Mouse (Mus musculus) heart, embryonic 14.5 days (tissue): ENCODE measurements at regions not wholly inside any gene's neighbourhood (a gene's known extent, or its start where the extent isn't known, plus 50 kb on each side); places are given as distances from the start of the nearest gene placed in this dataset.
A peak's percentile ranks its signal among the peaks of the same experiment; 100 is the strongest.

Experiments
- ATAC-seq: fragments of 200-750 bp; cut with Nextera tagmentation; 2 replicates; pipeline ENCODE4 v1.8.0; 2017; ENCODE audit warnings: low read depth, moderate TSS enrichment; ENCODE audit not compliant: insufficient number of reproducible peaks, insufficient read depth, low FRiP score
- H3K27ac ChIP-seq, 2 experiments: fragments of 200-500 bp in 1 of 2; fragments of 300-500 bp in 1 of 2; sonication (generic) in 1 of 2; replicated peaks in 1 of 2; 2 replicates each; pipeline ENCODE4 v1.5.1; 2012 to 2014; ENCODE audit warnings: low read depth in 2 of 2, low read length in 2 of 2, control low read depth in 1 of 2, mild to moderate bottlenecking in 1 of 2, mixed read lengths in 1 of 2; ENCODE audit not compliant: control insufficient read depth in 1 of 2, insufficient read depth in 1 of 2
- H3K27me3 ChIP-seq: fragments of 300-500 bp; sonication (generic); 2 replicates; pipeline ENCODE4 v1.6.1; 2014; ENCODE audit warnings: mild to moderate bottlenecking, low read length, control low read depth; ENCODE audit not compliant: control insufficient read depth, insufficient read depth
- H3K36me3 ChIP-seq: fragments of 300-500 bp; sonication (generic); 2 replicates; pipeline ENCODE4 v1.6.1; 2014; ENCODE audit warnings: mild to moderate bottlenecking, control low read depth, low read length, mixed read lengths; ENCODE audit not compliant: control insufficient read depth, insufficient read depth
- H3K4me1 ChIP-seq, 2 experiments: fragments of 200-500 bp in 1 of 2; fragments of 300-500 bp in 1 of 2; sonication (generic) in 1 of 2; 2 replicates each; pipeline ENCODE4 v1.6.1; 2012 to 2014; ENCODE audit warnings: low read length in 2 of 2, control low read depth in 1 of 2, mixed read lengths in 1 of 2; ENCODE audit not compliant: control insufficient read depth in 2 of 2, insufficient read depth in 2 of 2
- H3K4me2 ChIP-seq: fragments of 300-500 bp; sonication (generic); 2 replicates; pipeline ENCODE4 v1.6.1; 2014; ENCODE audit warnings: mild to moderate bottlenecking, low read length
- H3K4me3 ChIP-seq, 2 experiments: fragments of 200-500 bp in 1 of 2; fragments of 300-500 bp in 1 of 2; sonication (generic) in 1 of 2; 2 replicates each; pipeline ENCODE4 v1.5.1; 2012 to 2014; ENCODE audit warnings: low read length in 2 of 2, mild to moderate bottlenecking in 2 of 2, control low read depth in 1 of 2, low read depth in 1 of 2, moderate library complexity in 1 of 2; ENCODE audit not compliant: control insufficient read depth in 1 of 2, insufficient read depth in 1 of 2
- H3K9ac ChIP-seq: fragments of 300-500 bp; sonication (generic); 2 replicates; pipeline ENCODE4 v1.6.1; 2014; ENCODE audit warnings: mild to moderate bottlenecking, low read length
- H3K9me3 ChIP-seq: fragments of 300-500 bp; sonication (generic); 2 replicates; pipeline ENCODE4 v1.6.1; 2016; ENCODE audit warnings: low read length, control low read depth; ENCODE audit not compliant: control insufficient read depth
- WGBS: fragments of 180-500 bp; shearing (Covaris S2); extraction: QIAGEN DNeasy Blood & Tissue Kit; methylation state at CpG from one replicate; pipeline ENCODE4 v1.1.7; 2014; 5-methylcytosine and 5-hydroxymethylcytosine counted together

GRCm38 (mm10) chr15:67039421-67039907, 538.8 kb upstream of the Lrrc6 start:
- Histone ChIP-seq H3K9ac (peak overlapping the region; percentile 75), H3K4me1 (peaks cover 19 to 25% of the 10 kb centered on the region in 2 experiments), H3K36me3 (no peaks in the 10 kb centered on the region), H3K9me3 (no peaks in the 10 kb centered on the region), H3K27ac (peak overlapping the region; percentile 58 to 78), H3K27me3 (no peaks in the 10 kb centered on the region), H3K4me2 (peak overlapping the region; percentile 73), H3K4me3 (peak overlapping the region; percentile 41 to 44)
- ATAC-seq: peak; percentile 87
- WGBS: 3% methylated on average over 16 of the region's 16 CpGs

- 74% methylated on average over 4 of the region's 4 CpGs for WGBS
- no peak overlapping the region for H3K9ac ChIP-seq
- H3K27ac ChIP-seq: no peak overlapping the region
- H3K36me3 ChIP-seq: no peaks in the 10 kb centered on the region
- no peaks in the 10 kb centered on the region for H3K9me3 ChIP-seq
- H3K27me3 ChIP-seq: no peaks in the 10 kb centered on the region
- no peak for ATAC-seq
- peaks cover 19 to 25% of the 10 kb centered on the region in 2 experiments for H3K4me1 ChIP-seq
- H3K4me2 ChIP-seq: no peak overlapping the region
- no peak overlapping the region for H3K4me3 ChIP-seq
These were observed 536.9 kb upstream of the Lrrc6 start for GRCm38 (mm10) chr15:67037647-67038046.

DNA sequence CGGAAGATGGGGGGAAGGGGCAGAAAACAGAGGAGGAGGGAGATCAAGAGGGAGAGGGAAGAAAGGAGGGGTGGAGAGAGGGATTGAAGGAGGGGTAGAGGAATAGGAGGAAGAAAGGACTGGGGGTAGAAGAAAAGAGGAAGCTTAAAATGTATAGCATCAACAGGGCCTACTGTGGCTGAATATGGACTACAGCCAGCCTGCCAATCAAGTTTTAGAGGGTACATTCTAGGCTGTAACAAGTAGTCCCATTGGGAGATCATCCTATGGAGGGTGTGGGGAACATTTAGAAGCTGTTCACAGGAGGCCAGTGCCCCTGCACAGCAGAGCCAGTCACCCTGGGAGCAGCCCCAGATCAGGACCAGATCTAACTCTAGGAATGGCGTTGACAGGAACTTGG, 535.6 kb upstream of the Lrrc6 start:
- no peaks in the 10 kb centered on the region for H3K9me3 ChIP-seq
- no peaks in the 10 kb centered on the region for H3K27me3 ChIP-seq
- peak; percentile 44; the same call in 1 of the 2 replicates for ATAC-seq
- peaks cover 19 to 25% of the 10 kb centered on the region in 2 experiments for H3K4me1 ChIP-seq
- no peak overlapping the region for H3K4me3 ChIP-seq
- no peaks in the 10 kb centered on the region for H3K36me3 ChIP-seq
- H3K27ac ChIP-seq: peak overlapping the region in 1 of 2 experiments; percentile 53; a peak in 1 of 4 replicates
- H3K4me2 ChIP-seq: no peak overlapping the region
- no peak overlapping the region for H3K9ac ChIP-seq
- WGBS: 33% methylated on average over 2 of the region's 2 CpGs

GRCm38 (mm10) chr15:67033936-67034335, 533.2 kb upstream of the Lrrc6 start:
- H3K4me2 ChIP-seq: no peak overlapping the region
- 28% methylated on average over 2 of the region's 2 CpGs for WGBS
- ATAC-seq: no peak

GRCm38 (mm10) chr15:67031866-67032526, 531.3 kb upstream of the Lrrc6 start:
- WGBS: 91% methylated on average over 11 of the region's 11 CpGs
- peaks cover 8 to 13% of the 10 kb centered on the region in 2 experiments for H3K4me1 ChIP-seq
- H3K4me2 ChIP-seq: no peak overlapping the region
- H3K27me3 ChIP-seq: no peaks in the 10 kb centered on the region
- no peaks in the 10 kb centered on the region for H3K9me3 ChIP-seq
- no peak overlapping the region for H3K9ac ChIP-seq
- H3K27ac ChIP-seq: no peak overlapping the region
- ATAC-seq: no peak
- no peaks in the 10 kb centered on the region for H3K36me3 ChIP-seq
- H3K4me3 ChIP-seq: no peak overlapping the region

More at GRCm38 (mm10) chr15:67033936-67034335, 533.2 kb upstream of the Lrrc6 start:
- no peaks in the 10 kb centered on the region for H3K27me3 ChIP-seq
- H3K4me3 ChIP-seq: no peak overlapping the region
- H3K36me3 ChIP-seq: no peaks in the 10 kb centered on the region
- peaks cover 9 to 15% of the 10 kb centered on the region in 2 experiments for H3K4me1 ChIP-seq
- H3K9me3 ChIP-seq: no peaks in the 10 kb centered on the region
- H3K9ac ChIP-seq: no peak overlapping the region
- no peak overlapping the region for H3K27ac ChIP-seq

GRCm38 (mm10) chr15:67030975-67031374, 530.3 kb upstream of the Lrrc6 start:
- Histone ChIP-seq H3K4me1 (peaks cover 0 to 3% of the 10 kb centered on the region in 2 experiments; a peak in 2 of 4 replicates), H3K4me3 (no peak overlapping the region), H3K9ac (no peak overlapping the region), H3K9me3 (no peaks in the 10 kb centered on the region), H3K4me2 (no peak overlapping the region), H3K27ac (no peak overlapping the region), H3K36me3 (no peaks in the 10 kb centered on the region), H3K27me3 (no peaks in the 10 kb centered on the region)
- no peak for ATAC-seq
- 86% methylated on average over 1 of the region's 1 CpGs for WGBS

GRCm38 (mm10) chr15:67028161-67028560, 527.5 kb upstream of the Lrrc6 start:
- no peaks in the 10 kb centered on the region for H3K27me3 ChIP-seq
- no peaks in the 10 kb centered on the region for H3K36me3 ChIP-seq
- 66% methylated on average over 1 of the region's 1 CpGs for WGBS
- H3K4me3 ChIP-seq: no peak overlapping the region
- no peak overlapping the region for H3K9ac ChIP-seq
- H3K27ac ChIP-seq: no peak overlapping the region
- H3K9me3 ChIP-seq: peaks cover 2% of the 10 kb centered on the region; the same call in 1 of the 2 replicates
- ATAC-seq: no peak
- H3K4me2 ChIP-seq: no peak overlapping the region
- H3K4me1 ChIP-seq: no peaks in the 10 kb centered on the region
